Mouse (Mus musculus): Measurements from ENCODE around the gene Exosc3.
"Not testable (repeated sequence)": the region's sequence is repeated elsewhere in the genome, so short reads cannot be mapped to it uniquely, and the experiment has no call there.

Exosc3 gene

DNA sequence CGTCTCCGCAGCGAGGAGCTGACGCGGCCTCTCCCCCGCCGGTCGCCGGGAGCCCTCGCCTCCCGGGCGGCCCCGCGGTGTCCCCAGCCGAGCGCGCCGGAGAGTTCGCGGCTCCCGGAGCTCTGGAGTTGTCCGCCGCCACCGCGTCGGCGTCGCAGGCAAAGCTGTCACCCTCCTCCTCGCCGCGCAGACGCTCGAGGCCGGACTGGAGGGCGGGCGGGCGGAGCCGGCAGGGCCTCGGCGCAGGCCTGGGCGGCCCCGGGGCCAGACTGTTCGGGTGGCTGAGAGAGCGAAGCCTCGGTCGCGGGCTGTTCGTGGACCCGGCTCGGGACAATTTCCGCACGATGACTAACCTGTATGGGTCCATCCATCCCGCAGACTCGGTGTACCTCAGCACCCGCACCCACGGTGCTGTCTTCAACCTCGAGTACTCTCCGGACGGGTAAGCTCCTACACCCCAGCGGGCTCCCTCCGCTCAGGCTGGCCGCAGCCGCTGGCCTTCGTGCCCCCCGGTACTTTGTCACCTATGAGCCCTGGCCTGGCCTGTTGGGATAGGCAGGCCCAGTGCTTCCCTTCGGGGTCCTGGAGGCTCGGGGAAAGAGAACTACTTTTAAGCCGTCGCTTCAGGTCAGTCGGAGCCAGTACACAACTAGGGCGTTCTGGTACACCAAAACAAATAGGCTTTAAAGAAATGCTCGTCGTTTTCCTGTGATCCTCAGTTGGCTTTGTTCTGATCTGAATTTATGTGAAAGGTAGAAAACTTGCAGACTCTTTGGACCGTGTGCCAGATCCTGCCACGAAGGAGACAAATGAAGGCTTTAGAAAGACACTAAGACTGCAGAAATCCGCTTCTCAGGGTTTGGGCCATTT lies at the start of gene Exosc3:
Gene Exosc3 (minus strand): TSS at position 447 of the 870 bp plus-strand sequence.
- peak; percentile 53 for DNase-seq (ENCODE audit: low spot score)

DNA sequence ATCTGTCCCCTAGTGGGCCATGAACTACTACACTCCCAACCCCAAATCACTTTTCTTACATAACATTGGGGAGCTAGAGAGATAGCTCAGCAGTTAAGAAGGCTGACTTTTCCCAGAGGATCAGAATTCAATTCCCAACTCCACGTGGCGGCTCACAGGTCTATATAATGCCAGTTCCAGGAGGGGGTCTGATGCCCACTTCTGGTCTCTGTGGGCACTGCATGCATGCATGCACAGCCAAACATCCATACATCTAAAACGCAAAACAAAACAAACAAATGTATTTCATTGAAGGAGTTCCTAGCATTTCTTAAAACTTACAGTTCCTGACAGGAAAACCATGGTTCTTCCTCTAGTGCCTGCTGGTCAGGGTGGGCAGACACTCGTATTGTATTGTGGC lies 49.6 kb upstream of the Exosc3 start:
- DNase-seq (ENCODE audit: low spot score) = no peak

DNA sequence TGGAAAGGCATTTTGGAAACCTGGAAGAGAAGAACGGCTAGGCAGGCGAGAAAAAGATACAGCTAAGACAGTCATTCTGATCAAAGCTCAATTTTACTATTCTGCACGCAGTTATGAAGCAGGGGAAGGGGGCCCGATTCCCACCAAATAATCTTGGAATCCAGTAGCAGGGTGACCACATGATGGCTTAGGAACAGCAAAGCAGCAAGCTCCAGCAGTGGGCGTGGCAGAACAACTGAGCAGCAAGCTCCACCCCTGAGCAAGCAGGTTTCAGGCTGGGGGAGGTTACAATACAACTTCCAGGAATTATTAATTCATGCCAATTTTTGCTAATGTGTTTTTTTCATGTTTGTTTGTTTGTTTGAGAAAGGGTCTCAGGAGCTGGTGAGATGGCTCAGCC lies 44.8 kb upstream of the Exosc3 start:
- DNase-seq (ENCODE audit: low spot score) = not testable (repeated sequence)

DNA sequence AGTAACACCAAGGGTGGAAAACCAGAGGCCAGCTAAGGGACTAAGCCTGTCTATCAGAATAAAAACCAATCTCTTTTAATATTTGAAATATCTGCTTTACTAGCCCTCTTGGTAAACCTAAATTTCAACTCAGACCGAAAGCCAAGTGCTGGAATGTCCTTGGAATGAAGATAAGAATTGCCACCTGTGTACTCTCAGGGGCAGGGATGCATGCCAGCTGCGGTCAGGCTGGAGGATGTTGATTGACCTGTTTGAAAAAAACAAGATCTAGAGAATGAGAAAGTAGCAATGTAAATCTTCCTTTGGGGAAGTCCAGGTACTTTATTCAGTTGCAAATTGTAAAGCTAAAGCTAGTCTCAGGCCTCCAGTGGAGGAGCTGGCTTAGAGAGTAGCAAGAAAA lies 39.6 kb upstream of the Exosc3 start:
- DNase-seq (ENCODE audit: low spot score) = peak; percentile 34

DNA sequence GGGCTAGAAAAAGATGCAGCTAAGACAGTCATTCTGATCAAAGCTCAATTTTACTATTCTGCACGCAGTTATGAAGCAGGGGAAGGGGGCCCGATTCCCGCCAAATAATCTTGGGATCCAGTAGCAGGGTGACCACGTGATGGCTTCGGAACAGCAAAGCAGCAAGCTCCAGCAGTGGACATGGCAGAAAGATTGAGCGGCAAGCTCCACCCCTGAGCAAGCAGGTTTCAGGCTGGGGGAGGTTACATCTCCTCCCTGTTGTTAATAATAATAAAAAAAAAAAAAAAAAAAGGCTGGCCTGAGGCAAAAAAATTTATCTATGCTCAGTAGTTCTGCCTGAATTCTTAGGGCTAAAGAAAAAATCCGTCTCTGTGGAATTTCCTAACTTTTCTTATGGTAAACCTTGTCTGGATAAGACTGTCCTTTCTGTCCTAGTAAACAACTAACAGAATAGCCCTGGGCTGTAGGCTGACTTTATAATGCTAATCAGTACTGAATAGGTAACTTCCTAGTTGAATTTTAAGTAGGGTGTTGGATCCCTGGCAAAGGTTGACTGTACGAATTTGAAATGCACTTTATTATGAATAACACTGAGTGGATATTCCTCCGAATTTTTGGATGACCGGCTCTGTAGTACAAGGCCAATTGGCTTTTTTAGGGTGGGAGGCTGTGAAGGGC lies 38.5 kb upstream of the Exosc3 start:
- not testable (repeated sequence) for DNase-seq (ENCODE audit: low spot score)

DNA sequence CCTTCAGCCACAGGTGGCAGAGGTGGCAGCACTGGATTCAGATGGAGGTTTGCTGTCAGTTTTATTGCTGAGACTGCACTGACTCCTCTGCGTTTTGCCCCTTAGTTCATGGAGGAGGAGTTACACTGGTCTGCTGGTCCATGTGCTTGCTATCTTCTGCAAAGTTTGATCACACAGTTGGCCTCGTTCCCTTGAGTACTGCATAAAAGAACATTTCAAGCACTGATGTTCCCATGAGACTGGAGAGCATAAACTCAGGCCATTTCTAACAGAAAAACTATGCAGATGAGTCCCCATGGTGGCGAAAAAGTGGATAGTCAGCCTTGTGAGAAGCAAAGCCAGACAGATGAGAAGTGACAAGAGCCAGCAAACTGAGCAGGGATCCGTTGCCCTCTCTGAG lies 34.0 kb upstream of the Exosc3 start:
- no peak for DNase-seq (ENCODE audit: low spot score)

DNA sequence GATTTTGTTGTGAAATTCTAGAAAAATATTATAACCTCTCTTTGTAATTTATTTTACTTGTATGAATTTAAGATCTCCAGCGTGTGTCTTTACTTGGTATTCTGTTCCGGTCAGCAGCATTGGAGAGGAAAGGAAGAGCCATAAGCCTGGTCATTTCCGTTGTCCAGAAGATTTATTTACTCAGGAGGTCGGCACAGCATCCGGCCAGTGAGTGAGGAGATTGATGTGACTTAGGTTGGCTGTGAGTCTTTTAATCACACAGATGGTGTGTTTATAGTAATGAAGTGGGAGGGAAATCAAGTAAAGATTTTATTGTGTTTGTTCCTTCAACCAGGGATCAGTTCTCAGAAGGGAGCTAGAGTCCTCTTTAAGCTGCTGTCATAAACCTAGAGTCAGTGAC lies 32.3 kb upstream of the Exosc3 start:
- DNase-seq (ENCODE audit: low spot score) = no peak

DNA sequence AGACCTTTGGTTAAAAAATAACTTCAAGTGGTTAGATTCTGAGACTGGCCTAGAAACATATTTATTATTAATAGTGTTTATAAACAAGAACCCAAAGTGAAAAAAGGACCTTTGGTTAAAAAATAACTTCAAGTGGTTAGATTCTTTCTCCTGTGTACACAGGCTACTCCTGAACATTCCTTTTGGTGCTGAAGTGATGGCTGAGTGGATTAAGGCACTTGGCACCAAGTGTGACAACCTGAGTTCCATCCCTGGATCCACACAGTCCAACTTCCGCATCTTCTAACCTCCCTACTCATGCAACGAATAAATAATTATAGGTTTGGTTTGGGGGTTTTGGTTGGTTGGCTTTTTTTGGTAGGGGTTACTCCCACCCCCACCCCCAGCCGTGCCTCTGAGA lies 28.7 kb upstream of the Exosc3 start:
- DNase-seq (ENCODE audit: low spot score) = no peak

DNA sequence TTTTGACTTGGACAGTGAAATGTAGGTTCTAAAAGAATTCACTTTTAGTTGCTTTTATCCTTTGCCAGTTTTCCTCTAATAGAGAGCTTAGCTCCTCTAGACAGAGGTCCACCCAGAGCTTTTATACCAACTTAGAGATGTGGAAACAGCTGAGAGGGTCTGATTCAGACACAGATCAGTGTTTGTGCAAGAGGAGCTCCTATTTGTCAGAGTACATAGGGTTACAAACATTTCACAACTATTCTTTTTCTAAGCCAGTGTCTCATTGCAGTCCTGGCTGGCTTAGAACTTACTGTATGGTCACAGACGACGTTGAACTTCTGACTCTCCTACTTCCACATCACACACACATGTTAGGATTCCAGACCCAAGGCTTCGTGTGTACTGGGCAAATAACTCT lies 14.1 kb upstream of the Exosc3 start:
- DNase-seq (ENCODE audit: low spot score) = no peak

DNA sequence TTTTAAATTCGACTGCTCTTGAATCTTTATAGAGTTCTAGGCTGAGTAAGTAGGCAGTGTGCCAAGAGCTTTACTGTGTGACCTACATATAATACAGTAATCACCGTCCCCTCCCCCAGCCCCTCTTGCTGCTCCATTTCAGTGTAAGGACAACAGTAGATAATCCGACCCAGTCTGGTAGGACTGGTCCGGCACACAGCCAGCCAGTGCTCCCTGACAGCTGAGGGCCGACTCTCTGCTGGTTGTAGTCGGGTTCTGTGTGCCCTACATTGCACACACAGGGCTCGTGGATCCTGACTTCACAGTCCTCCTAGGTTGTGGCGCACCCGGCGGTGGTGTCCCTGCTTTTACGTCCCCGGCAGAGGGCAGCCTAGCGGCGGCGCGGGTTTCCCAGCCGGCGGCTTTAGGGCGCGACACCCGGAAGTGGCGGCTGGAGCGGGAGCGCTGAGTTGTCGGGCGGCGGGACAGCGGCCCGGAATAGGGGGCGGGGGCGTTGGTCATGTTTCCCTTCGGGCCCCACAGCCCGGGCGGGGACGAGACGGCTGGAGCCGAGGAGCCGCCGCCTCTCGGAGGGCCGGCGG lies 773 bp downstream of the Exosc3 start, which contains the start of gene Dcaf10:
Gene Dcaf10 (plus strand): TSS at position 433 of the 581 bp plus-strand sequence.
- DNase-seq (ENCODE audit: low spot score) = peak; percentile 94

DNA sequence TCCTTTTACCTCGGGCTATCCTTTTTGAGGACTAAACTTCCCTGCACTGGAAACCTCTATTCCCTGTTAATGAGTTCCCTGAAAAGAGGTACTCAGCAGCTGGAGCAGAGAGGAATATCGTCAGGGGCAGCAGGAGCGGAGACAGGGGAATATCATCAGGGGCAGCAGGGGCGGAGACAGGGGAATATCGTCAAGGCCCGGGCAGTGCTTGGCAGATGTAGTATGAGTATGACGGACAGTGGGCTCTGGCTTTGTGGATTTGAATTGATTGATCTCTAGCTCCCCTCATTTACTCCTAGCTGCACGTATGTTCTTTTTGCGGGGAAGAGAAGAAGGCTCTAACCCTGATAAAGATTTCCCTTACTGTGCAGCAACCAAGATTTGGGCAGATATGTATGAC lies 1.3 kb downstream of the Exosc3 start:
- no peak for DNase-seq (ENCODE audit: low spot score)

DNA sequence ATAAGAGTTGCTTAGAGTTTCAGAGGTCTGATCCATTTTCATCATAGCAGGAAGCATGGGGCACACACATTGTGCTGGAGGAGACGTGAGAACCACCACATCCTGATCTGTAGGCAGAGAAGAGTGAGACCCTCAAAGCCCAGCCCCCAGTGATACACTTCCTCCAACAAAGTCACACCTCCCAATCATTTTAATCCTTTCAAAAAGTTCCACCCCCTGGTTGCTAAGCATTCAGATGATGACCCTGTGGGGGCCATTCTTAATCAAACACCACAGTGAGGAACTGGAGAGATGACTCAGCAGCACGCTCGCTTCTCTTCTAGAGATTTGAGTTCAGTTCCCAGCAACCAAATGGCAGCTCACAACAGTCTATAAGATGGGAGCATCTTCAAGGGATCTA lies 10.1 kb downstream of the Exosc3 start:
- no peak for DNase-seq (ENCODE audit: low spot score)

DNA sequence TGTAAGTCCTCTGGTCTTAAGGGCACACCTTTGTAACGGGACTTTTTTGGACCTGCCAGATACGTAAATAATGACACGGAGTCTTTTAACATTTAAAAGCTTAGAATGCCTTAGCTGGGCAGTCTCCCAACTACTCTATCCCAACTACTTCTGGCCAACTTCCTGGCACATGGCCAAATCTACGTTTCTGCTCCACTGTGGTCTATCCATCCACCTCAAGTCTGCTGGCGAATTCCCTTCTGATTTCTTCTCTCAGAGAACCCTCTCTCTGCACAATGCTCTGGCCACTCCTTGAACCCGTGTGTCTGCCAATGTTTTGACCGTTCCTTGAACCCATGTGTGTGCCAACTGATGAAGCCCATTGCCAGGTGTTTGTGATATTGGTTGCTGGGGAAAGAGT lies 11.4 kb downstream of the Exosc3 start:
- DNase-seq (ENCODE audit: low spot score) = no peak

DNA sequence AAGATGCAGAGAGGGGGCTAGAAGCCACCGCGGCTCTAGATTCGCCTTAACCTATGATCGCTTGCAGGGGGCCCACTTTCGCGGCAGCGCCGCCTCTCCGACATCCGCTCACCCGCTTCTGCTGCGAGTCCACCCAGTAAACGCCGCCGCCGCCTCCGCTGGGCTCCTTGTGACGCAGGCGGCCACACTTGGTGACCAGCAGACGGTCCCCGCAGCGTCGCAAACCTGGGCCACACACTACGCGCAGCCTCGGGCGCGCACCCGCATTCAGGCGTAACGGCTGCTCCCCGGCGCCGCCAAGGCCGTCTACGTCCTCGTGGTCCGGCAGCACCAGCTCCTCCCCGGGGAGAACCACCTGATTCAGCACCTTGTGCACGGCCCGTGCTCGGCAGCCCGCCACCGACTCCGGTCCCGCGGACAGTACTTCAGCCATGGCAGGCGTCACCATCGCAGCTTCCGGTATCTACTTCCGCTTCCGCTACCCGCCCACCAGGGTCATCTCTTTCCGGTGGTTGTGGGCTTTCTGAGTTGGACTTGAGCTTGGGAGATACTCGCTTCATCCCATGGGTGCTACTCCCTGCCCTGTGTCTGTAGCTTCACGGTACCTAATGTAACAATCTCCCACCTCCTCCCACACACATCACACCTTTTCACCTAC lies 22.2 kb downstream of the Exosc3 start:
- DNase-seq (ENCODE audit: low spot score) = peak; percentile 82

DNA sequence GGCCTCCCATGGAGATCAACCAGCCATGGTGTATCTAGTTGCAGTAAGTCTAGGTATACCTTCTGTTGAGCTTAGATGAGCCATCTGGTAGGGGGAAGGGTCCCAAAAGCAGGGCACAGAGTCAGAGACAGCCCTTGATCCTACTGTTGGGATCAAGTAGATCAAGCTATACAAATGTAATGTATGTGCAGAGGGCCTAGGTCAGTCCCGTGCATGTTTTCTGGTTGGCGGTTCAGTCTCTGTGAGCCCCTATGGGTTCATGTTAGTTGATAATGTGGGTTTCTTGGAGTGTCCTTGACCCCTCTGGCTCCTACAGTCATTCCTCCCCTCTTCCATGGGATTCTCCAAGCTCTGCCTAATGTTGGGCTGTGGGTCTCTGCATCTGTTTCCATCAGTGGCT lies 31.5 kb downstream of the Exosc3 start:
- DNase-seq (ENCODE audit: low spot score) = no peak

DNA sequence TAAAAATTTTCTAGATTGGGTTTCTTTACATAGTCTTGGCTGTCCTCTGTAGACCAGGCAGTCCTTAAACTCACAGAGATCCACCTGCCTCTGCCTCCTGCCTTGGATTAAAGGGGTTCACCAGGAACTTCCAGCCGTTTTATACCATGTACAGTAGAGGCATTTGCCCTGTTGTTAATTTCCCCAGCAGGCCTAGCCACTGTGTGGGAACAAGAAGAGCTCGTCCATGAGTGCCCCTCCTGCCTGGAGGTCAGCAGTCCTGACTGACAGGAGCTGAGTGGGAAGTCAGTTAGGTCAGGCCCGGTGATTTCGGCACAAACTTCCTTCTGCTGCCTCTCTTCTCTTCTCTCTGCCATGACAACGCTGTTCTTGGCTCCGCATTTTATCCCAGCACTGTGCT lies 33.9 kb downstream of the Exosc3 start:
- no peak for DNase-seq (ENCODE audit: low spot score)

DNA sequence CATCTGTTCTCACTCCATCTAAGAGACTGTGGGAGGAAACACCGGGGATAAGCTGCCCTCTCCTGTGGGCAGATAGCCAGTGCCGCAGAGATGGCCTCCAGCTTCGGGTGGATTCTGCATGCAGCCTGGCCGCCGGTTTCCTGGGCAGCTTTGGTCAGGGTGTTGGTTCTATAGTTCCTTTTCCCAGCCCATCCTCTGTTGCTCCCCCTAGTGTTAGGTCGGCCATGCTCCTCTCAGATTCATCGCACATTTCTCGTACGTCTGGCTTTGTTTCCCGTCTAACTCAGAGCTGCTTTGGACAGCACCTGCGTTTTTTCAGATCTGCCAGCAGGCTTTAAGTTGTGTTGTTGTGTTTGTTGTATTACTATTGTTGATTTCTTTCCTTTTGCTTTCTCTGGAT lies 34.5 kb downstream of the Exosc3 start:
- no peak for DNase-seq (ENCODE audit: low spot score)

DNA sequence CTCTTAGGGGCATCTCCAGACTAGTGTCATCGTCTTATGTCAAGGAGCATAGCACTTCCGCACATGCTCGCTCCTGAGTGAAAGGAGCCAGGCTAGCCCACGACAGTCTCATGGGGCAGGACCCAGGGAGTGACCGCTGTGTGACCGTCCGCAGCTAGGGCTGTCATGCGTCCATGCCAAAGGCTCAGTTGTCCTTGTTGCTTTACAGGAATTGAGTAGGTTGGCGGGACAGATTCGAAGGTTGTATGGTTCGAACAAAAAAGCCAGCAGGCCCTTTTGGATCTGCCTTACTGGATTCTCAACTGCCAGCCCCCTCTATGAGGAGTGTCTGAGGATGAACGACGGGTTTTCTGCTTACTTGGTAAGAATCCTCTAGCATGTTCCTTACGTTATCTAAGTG lies 37.0 kb downstream of the Exosc3 start:
- DNase-seq (ENCODE audit: low spot score) = no peak

DNA sequence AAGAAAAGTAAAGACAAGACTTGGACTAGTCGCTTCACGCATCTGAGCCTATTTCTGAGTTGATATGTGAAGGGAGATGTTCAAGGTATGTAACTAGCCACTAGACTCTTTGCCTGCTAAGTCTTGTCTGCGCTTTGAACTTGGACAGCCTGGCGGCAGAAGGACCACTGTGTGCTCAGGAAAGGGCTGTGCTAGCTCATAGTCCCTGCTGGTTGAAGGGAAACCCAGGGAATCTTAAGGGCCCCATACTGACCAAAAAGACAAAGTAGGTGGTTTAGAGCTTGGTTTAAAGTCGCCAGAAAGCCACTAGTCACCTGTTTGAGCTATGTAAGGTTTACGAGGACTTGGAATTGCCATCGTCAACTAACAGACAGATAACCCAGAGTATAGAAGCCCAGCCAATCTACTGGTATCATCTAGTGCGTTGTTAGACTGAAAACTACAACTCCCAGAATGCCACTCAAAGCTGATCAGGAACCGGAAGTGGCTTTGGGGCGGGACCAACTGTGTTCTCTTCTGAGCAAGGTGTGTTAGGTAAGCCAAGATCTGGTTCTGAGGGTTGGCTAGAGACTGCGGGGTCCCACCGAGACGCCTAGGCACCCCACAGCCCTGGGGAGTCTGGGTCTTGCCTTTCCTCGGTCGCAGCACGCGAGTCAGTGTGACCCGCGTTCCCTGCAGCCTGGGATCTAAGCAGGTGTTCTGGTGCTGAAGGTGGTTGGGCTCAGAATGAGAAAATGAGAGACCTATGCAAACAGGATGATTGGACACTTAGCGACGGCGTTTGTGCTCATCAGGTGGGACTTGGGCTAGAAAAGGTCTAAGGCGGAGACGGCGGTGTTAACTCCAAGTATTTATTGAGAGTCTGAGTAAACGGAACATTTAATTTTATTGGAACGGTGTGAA lies 45.6 kb downstream of the Exosc3 start, which contains the start of gene Trmt10b:
Gene Trmt10b (plus strand): TSS at position 466 of the 903 bp plus-strand sequence.
- DNase-seq (ENCODE audit: low spot score) = peak; percentile 74

DNA sequence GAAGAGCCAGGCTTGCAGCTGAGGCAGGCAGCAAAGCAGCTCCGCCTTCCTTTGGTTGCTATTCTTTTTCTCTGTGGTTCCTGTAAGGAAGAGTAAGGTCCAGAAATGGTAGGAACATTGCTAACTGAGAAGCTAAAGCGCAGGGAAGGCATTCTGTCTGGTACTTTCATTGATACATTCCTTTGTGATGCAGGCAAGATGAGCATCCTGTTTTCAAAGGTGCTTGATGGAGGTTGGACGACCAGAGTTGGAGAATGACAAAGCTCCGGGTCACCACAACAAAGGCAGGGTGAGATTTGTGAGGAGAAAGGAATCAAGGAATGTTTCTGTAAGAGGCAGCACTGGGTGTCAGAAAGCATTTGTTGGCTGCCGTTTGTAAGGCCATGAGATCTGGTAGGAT lies 54.6 kb downstream of the Exosc3 start:
- DNase-seq (ENCODE audit: low spot score) = no peak

DNA sequence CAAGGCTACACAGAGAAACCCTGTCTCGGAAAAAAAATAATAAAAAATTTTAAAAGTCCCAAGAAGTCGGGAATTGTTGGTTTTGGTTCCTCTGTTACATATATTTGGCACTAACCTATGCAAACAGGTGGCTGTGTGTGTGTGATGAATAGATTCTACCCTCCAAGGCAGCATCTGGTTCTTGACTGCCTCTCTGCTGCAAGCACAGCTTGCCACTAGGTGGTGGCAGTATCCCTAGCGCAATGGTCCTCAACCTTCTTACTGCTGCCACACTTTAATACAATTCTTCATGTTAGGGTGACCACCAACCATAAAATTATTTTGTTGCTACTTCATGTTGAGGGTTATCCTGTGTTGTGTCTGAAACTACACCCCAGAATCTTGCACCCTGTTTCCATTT lies 56.2 kb downstream of the Exosc3 start:
- DNase-seq (ENCODE audit: low spot score) = no peak

Measured in urinary bladder, postnatal 14 days (tissue).